Mouse (Mus musculus) G1E (cell line): ENCODE results near the gene Spata48.

Experiments
- CTCF ChIP-seq: IDR thresholded peaks from 2 replicates; pipeline ENCODE4 v1.5.1; 2012; ENCODE audit warnings: low read depth, low read length, inconsistent platforms, mixed read lengths
- GATA1 ChIP-seq: IDR thresholded peaks from 2 replicates; pipeline ENCODE4 v1.6.1; 2012; ENCODE audit warnings: borderline replicate concordance, low read length, inconsistent platforms, mixed read lengths
- GATA2 ChIP-seq: IDR thresholded peaks from 2 replicates; pipeline ENCODE4 v1.6.1; 2012; ENCODE audit warnings: low read depth, low read length, inconsistent platforms, borderline replicate concordance

DNA sequence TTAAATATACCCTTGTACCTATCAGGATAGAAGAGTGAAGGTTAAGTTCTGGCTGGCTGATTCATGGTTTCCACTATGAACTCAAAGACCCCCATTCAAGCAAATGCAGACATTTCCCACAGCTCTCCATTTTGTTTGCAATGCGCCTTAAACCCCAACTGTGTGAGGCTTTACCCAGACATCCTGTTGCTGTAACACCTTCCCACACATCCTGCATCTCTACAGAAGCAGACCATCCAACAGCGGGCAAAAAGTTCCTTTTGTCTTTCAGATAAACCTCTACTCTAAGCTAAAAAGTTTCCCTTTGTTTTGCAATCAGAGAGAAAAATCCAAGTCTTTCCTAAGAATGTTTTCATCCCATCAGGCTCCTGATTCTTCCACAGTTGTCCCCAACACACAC, 50.2 kb downstream of the Spata48 start:
- no peak for TF ChIP-seq GATA2
- TF ChIP-seq CTCF = no peak
- TF ChIP-seq GATA1 = no peak
